Mouse (Mus musculus) lung, embryonic 16.5 days (tissue): ENCODE data around the gene Emid1. TPM values are rescaled to one million over a fixed set of nuclear protein-coding genes. Genes with fewer than 3 reads are reported as not detected.

Experiments used
- ATAC-seq: fragments of 200-750 bp; cut with Nextera tagmentation; 2 replicates; pipeline ENCODE4 v1.8.0; 2017; ENCODE audit warnings: low read depth, mild to moderate bottlenecking, moderate library complexity
- H3K27ac ChIP-seq: fragments of 300-500 bp; sonication (generic); 2 replicates; pipeline ENCODE4 v1.5.1; 2014; ENCODE audit warnings: mild to moderate bottlenecking, control low read depth, low read length
- H3K27me3 ChIP-seq: fragments of 300-500 bp; sonication (generic); 2 replicates; pipeline ENCODE4 v1.6.1; 2014; ENCODE audit warnings: low read depth, low read length, mixed read lengths; ENCODE audit not compliant: control insufficient read depth, insufficient read depth
- H3K36me3 ChIP-seq: fragments of 300-500 bp; sonication (generic); 2 replicates; pipeline ENCODE4 v1.6.1; 2014; ENCODE audit warnings: low read length; ENCODE audit not compliant: control insufficient read depth, insufficient read depth
- H3K4me1 ChIP-seq: fragments of 300-500 bp; sonication (generic); replicated peaks from 2 replicates; pipeline ENCODE4 v1.6.1; 2014; ENCODE audit warnings: low read length, mixed read lengths; ENCODE audit not compliant: control insufficient read depth, insufficient read depth
- H3K4me2 ChIP-seq: fragments of 300-500 bp; sonication (generic); 2 replicates; pipeline ENCODE4 v1.6.1; 2014; ENCODE audit warnings: low read depth, low read length, control low read depth
- H3K4me3 ChIP-seq: fragments of 300-500 bp; sonication (generic); 2 replicates; pipeline ENCODE4 v1.5.1; 2014; ENCODE audit warnings: mild to moderate bottlenecking, low read length, control low read depth
- H3K9ac ChIP-seq: fragments of 300-500 bp; sonication (generic); 2 replicates; pipeline ENCODE4 v1.6.1; 2014; ENCODE audit warnings: low read length, control low read depth
- H3K9me3 ChIP-seq: fragments of 300-500 bp; sonication (generic); 2 replicates; pipeline ENCODE4 v1.6.1; 2016; ENCODE audit warnings: low read length; ENCODE audit not compliant: control insufficient read depth
- WGBS: fragments of 180-500 bp; shearing (Covaris S2); extraction: QIAGEN DNeasy Blood & Tissue Kit; methylation state at CpG from one replicate; pipeline ENCODE4 v1.1.7; 2014; 5-methylcytosine and 5-hydroxymethylcytosine counted together
- polyA plus RNA-seq: library from polyadenylated mRNA; unstranded; fragments of >200 nt; fragmentation: Nextera tagmentation; extraction: Ambion mirVana; gene quantifications from 2 replicates; pipeline ENCODE4 v1.2.1, GENCODE M21; 2015

Gene Emid1
- polyA plus RNA-seq, 1 experiment from 2014 or later, result 46.7 TPM

DNA sequence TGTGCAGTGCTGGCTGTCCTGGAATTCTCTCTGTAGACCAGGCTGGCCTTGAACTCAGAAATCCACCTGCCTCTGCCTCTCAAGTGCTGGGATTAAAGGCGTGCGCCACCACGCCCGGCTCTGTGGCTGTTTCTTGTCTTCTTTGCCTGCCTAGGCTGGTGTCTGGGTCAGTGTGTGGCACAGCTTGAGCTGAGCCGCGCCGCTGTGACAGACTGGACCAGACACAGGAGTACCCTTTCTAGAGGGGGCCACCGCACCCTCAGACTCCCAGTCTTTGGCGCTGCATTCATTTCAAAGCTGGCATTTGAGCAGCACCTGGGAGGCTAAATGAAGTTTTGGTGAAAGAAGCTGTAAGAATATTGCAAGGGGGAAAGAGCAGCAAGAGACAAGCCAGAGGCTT is 93.3 kb downstream of the Emid1 start:
- no peak overlapping the region for H3K4me2 ChIP-seq
- H3K27me3 ChIP-seq, result peaks cover 63% of the 10 kb centered on the region
- no peak overlapping the region for H3K9ac ChIP-seq
- WGBS, result 38% methylated on average over 9 of the region's 9 CpGs
- no peaks in the 10 kb centered on the region for H3K9me3 ChIP-seq
- H3K4me3 ChIP-seq, result no peak overlapping the region
- no peak for ATAC-seq
- H3K4me1 ChIP-seq, result peaks cover 25% of the 10 kb centered on the region
- no peak overlapping the region for H3K27ac ChIP-seq
- H3K36me3 ChIP-seq, result no peaks in the 10 kb centered on the region

DNA sequence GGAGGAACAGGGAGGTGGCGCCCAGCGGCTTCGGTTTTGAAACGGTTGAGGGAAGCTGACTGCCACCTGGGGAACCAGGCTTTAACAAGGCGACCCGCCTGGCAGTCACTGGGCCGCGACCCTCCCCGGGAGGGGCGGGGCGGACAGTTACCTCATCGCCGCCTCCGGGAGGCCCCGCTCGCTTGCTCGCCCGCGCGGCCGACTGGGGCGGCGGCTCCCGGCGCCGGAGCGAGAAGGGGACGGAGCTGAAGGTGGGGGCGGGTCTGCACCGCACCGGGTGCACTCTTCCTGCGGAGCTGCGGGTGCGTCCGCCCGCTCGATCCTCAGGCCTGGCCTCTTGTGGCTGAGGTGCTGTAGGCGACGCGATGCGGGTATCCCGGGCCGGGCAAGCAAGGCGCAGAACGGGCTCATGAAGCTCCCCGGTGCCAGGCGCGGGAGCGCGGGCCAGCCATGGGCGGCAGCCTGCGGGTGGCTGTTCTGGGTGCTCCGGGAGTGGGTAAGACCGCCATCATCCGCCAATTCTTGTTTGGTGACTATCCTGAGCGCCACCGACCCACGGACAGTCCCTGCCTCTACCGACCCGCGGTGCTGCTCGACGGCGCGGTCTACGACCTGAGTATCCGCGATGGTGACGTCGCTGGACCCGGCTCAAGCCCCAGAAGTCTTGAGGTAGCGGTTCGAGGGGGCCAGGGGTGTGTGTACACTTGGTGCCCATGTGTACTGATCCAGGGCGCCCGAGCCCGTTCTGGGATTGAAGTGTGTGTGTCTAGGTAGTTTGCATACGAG is 94.0 kb downstream of the Emid1 start, which contains the start of gene Rasl10a:
Gene Rasl10a, plus strand, starts transcription at position 273 of the 786 bp plus-strand sequence.
- no peak for ATAC-seq
- WGBS, result 1% methylated on average over 71 of the region's 77 CpGs
- H3K27me3 ChIP-seq, result peaks cover 63% of the 10 kb centered on the region

DNA sequence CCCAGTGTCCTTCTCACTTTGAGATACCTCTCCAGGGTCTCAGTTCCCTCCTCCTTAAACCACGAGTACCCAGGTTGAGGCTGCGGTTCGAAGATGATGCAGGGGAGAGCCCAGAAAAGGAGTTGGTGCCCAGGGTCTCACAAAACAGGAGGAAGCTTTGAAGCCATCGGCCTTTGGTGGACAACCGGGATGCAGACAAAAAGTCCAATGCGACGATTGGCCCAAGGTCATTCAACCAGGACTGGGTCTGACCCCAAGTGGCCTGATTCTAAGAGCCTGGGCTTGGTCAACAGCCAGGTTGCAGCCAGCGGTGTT is 94.6 kb downstream of the Emid1 start:
- H3K4me3 ChIP-seq, result peak overlapping the region; percentile 54
- H3K27ac ChIP-seq, result no peak overlapping the region
- WGBS, result 17% methylated on average over 8 of the region's 8 CpGs
- H3K36me3 ChIP-seq, result no peaks in the 10 kb centered on the region
- H3K27me3 ChIP-seq, result peaks cover 61% of the 10 kb centered on the region
- no peak for ATAC-seq
- H3K9ac ChIP-seq, result peak overlapping the region; percentile 61
- H3K4me1 ChIP-seq, result peaks cover 24% of the 10 kb centered on the region
- H3K4me2 ChIP-seq, result peak overlapping the region; percentile 93
- H3K9me3 ChIP-seq, result no peaks in the 10 kb centered on the region

More for the DNA sequence above, 94.0 kb downstream of the Emid1 start, which contains the start of gene Rasl10a:
- no peak within 1 kb of the TSS for H3K27ac ChIP-seq
- peak within 1 kb of the TSS; percentile 61 for H3K9ac ChIP-seq
- no peaks in the 10 kb centered on the region for H3K9me3 ChIP-seq
- no peaks in the 10 kb centered on the region for H3K36me3 ChIP-seq
- H3K4me1 ChIP-seq, result peaks cover 25% of the 10 kb centered on the region
- H3K4me3 ChIP-seq, result peak within 1 kb of the TSS; percentile 54
- peak within 1 kb of the TSS; percentile 93 for H3K4me2 ChIP-seq

DNA sequence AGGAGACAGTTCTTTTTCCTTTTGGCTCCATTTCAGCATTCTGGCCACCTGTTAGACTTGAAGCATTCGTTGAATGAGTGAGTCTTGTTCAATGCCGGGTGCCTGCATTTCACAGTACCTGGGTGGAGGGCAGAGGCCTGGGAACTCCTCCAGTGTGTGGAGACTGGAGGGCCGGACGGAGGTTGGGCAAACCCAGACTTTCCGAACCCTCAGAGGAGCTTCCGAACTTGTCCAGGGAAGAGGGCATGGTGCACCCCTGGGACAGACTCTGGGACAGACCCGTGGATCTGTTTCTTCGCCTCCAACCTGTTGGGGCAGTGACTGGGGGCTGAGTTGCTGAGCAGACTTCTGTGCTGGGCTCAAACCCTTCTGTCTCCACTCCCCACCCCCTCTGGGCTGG is 95.0 kb downstream of the Emid1 start:
- H3K27me3 ChIP-seq, result peaks cover 57% of the 10 kb centered on the region

More for the DNA sequence above, 95.0 kb downstream of the Emid1 start:
- no peak overlapping the region for H3K27ac ChIP-seq
- peaks cover 20% of the 10 kb centered on the region for H3K4me1 ChIP-seq
- no peak overlapping the region for H3K9ac ChIP-seq
- no peak overlapping the region for H3K4me2 ChIP-seq
- no peaks in the 10 kb centered on the region for H3K9me3 ChIP-seq
- H3K4me3 ChIP-seq, result no peak overlapping the region
- no peak for ATAC-seq
- no peaks in the 10 kb centered on the region for H3K36me3 ChIP-seq
- WGBS, result 54% methylated on average over 8 of the region's 8 CpGs

Other genes with a start within 250 kb of the Emid1 start
- 0.26 TPM in 2 replicates for gene Nefh, start 204.2 kb downstream of the Emid1 start, polyA plus RNA-seq
- gene Ap1b1, start 165.4 kb downstream of the Emid1 start, polyA plus RNA-seq, result 46.0 and 48.3 TPM in 2 replicates
- 0.45 and 0.92 TPM in 2 replicates for gene Rasl10a, start 94.1 kb downstream of the Emid1 start, polyA plus RNA-seq
- gene Gas2l1, start 86.9 kb downstream of the Emid1 start, polyA plus RNA-seq, result 18.6 and 19.3 TPM in 2 replicates
- gene Rhbdd3, start 53.3 kb downstream of the Emid1 start, polyA plus RNA-seq, result 23.8 and 26.3 TPM in 2 replicates
- 709 and 717 TPM in 2 replicates for gene Ewsr1, start 53.0 kb downstream of the Emid1 start, polyA plus RNA-seq
- 18.6 and 20.5 TPM in 2 replicates for gene Kremen1, start 109.3 kb upstream of the Emid1 start, polyA plus RNA-seq